Mouse (Mus musculus) testis, postnatal 10 days (tissue): Measurements from ENCODE around the gene Ntm.

Experiments used
- DNase-seq: peaks from one replicate; pipeline ENCODE4 v3.0.0; 2021; ENCODE audit warnings: low spot score

The Ntm gene

DNA sequence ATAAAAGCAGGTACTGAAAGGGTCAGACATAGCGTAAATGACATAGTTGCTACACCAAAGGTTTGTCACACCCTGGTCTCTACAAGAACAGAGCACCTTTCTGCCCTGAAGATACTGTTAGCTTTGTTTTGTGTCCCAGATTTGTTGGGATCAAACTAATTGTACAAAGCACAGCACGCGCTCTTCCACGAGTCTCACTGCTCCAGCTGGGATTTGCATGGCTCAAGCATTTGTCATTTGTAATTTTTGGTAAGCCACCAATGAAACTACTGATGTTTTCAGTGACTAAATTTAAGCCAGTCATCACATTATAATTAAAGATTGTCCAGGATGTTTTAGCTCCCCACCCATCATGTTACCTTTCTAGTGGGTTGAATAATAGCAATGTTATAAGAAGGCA is 735.2 kb downstream of the Ntm start:
- DNase-seq: no peak

DNA sequence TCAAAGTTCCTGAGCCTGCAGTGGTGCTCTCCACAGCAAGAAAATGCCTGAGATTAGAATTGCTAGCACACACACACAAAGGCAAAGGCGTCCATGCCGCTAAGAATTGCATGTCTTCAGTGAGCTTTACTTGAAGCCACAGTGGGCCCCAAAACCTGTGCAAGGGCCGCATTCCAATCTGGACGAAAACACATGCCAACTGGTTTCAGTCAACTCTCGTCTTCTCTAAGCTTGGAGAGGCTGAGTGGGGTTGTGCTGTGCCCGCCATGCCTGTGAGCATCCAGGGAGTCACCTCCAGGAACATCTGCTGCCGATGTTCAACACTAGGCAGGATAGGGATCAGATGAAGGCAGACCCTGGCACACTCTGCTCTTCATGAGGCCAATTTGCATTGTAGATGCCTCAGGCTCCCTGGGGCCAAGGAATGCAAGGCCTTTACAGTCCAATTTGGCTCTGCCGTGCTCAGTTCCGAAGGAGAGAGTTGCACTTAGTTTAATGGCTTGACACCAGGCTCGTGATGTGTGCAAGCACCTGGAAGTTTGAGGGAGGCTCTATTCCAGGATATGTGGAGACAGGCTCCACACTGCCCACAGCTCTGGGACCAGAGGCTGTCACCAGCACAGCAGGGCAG is 739.9 kb downstream of the Ntm start:
- no peak for DNase-seq

DNA sequence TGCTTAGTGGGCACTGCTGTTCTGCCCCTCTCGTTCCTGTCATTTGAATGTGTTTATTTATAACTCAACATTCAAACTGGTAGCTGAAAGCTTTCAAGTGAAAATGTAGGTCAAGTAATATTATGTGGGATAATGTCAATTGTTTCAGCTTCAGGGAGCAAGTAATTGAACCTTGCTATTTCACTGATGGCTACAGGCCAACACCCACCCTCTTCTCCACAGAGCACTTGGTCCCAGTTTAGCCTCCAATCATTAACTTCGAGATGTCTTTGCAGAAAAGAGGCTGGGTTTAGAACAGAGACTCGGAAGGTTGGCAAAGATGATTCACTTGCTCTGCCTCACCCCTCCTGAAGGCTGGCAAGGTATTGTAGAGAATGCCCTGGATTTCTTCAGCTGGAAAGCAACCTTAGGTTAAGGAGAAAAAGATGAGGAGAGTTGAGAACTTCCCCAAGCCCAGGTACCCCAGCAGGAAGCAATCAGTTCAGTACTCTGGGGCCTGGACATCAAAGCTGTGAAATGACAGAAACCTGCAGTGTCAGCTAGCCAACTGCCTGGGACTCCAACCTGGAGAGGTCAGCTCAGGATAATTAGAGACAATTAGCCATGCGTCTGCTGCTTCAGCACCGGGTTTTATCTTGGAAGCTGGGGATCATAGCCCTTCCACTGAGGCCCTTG is 741.9 kb downstream of the Ntm start:
- no peak for DNase-seq

DNA sequence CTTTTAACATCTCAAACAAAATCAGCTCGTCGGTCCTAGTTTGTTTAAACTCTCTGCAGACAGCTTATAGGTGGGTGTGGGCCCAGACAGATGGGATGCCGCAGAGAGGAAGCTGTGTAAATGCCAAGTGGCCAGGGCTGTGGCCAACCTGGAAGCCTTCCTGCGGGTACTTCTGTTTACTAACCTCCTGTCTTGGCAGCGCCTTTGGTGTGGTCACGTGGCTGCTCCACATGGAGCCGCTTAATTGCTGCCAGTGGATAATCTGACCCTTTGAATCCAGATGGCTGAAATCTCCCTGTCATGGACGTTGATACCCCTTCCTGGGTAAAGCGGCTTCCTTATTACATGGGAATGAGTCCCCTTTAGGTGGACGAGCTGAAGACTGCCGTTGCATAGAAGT is 742.4 kb downstream of the Ntm start:
- DNase-seq: no peak

DNA sequence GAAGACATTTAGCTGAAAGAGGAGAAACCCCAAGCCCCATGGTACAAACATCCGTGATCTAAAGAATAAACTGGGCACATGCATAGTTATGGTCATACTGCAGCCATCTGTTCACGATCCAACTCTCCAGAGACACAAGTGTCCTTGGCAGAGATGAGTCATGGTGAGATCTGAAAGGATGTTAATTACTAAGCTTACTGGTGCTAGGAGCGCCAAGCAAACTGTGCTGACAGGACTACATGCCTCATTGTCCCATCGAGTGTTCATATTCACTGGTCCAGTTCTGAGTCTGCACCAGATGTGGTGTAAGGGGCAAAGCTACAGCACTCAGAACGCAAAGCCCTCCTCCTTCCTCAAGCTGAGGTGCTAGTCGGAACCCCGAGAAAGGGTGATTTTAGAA is 745.0 kb downstream of the Ntm start:
- DNase-seq: no peak

DNA sequence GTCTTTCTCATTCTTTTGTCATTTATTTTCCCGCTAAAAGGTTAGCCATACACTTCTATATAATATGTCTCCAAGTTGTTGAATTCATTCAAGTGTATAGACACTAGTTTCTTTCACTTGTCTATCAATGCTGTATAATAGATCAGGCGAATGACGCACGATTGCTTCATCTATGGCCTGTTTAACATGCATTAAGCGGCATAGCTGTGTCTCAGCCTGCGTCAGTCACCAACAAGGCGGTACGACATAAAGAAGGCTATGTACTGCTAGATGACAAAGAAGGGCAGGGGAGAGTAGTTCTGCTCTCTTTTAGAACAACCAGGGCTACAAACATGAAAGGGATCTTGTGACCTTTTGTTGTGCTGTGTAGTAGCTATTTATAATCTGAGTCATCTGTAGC is 746.4 kb downstream of the Ntm start:
- no peak for DNase-seq

DNA sequence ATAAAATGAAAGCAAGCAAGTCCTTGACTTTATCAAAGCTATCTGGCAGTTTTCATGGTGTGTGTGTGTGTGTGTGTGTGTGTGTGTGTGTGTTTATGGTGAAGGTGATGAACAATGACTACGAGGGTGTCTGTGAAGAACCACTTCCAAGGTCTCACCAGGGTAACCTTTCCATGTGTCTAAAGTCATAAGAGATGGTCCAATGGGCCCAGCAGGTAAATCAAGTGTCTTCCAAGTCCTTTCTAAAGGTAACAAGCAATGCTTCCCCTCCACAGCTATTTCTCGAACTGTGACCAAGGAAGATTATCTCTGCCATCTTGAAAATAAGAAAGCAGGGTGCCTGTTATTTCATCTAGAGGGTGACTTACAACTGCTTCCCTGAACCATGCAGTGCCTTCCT is 747.1 kb downstream of the Ntm start:
- no peak for DNase-seq

DNA sequence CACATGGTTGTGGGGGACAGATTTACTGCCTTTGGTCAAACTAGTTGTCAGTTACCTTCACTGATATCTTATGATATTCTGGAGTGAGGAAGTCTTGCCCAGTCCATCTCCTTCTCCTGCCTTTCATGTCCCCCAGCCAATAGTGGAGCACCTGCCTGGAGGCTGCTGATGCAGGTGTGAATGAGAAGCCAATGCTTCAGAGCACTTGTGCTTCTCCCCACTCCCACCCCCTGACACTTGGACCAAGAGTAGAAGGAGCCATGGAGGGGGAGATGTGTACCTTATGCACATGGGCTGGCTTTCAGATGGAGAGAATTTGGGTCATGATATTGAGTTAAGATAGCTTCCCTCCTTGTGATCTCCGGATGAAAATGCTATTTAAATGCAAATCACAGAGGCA is 747.7 kb downstream of the Ntm start:
- DNase-seq: no peak

DNA sequence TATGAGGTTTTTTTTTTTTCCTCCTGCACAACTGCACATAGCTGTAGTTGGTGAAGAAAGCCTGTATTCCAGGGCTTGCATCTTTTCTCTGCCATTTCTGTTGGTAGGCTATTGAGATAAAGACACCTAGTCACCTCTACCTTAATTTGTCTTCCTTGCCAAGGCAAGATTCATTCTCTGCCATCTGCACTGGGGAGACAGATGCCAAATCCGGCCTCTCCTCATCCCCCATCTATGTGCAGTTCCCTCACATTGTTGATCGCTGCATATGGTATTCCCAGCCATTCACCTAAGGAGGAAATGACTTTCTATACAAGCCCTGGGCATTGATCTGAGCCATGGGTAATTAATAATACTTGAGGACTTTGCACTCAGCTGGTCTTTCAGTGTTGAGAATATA is 753.7 kb downstream of the Ntm start:
- no peak for DNase-seq

DNA sequence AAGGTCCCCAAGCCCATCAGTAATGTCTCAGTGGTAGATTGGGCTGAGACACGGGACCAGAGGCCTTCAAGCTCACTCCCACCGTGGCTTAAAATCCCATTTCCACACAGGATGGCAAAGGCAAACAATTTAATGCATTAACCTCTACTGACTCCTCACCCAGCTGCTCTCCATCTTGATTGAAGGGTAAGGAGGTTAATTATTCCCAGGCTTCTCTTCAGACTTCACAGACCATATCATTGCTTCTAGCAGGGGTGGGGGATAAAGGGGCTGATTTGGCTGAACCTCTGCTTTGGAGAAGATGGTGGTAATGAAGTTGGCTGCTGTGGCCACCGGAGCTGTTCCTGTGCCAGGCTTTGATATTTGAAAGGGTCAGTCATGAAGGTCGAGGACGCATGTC is 754.8 kb downstream of the Ntm start:
- no peak for DNase-seq

DNA sequence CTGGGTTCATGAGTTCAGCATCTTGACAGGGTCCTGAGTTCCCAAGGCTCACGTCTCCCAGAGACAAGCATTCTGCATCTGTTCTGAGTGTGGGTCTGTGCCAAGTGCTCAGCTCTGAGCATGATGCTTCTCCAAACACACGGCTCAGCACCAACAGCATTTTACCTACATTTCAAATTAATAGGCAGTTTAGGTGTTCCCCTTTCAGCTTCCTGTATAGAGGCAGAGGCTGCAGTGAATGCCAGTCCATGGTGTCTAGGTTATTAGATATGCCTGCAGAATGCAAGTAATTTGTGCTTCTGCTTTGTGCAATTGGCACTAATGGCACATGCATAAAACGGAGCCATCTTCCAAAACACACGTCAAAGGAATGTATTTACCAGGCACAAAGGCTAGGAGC is 757.3 kb downstream of the Ntm start:
- DNase-seq: no peak

DNA sequence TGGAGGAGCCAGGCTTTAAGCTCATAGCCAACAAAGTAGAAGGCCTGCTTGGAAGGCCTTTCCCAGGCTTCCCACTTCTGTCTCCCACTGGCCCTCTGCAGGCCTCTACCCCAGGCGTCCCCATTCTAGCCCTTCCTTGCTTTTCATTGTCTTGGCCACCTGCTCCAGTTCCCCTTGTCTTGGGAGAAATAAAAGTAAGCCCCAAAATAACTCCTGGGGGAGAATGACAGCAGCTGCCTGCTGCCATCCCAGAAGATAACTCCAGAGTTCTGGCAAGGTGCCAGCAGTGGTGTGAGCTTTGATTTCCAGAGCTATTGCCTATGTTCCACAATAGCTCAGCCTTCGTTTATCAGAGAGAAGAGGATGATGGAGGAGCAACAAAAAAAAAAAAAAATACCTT is 760.7 kb downstream of the Ntm start:
- peak; percentile 45 for DNase-seq

DNA sequence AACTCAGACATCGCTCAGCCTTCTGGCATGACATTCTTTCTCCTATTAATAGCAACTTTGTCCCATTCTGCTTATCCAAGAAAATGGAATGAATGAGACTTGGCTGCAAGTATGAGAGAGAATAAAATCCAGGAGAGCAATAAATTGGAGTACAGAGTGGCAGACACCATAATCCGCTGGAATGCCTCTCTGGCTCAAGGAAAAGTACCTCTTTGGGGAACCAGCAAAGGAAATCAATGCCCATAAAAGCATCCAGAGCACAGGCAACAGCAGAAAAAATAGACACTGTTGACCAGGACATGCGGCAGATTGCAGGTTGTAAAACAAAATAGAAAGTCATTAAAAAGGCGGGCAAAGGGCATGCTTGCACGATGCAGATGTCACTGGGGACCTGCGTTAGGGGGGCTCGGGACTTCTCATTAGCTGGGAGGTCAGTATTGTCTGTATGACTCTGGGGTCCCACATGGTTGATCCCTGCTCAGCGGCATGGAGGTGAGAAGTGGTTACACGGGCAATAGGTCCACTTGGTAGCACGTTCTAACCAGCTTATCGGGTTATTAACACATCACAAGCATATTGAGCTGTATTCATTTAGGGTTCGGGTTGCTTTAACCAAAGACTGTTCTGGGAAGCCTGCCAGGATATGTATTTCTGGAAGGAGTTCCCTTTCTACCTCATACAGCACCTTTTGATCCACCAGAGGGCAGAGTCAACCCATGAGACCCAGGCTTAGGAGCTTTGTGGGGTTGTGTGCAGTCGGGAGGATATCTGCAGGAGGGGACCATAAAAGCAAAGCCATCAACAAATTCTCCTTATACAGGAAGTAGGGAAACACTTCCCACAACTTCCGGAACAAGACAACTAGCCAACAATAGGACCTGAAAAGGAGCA is 761.5 kb downstream of the Ntm start:
- no peak for DNase-seq

DNA sequence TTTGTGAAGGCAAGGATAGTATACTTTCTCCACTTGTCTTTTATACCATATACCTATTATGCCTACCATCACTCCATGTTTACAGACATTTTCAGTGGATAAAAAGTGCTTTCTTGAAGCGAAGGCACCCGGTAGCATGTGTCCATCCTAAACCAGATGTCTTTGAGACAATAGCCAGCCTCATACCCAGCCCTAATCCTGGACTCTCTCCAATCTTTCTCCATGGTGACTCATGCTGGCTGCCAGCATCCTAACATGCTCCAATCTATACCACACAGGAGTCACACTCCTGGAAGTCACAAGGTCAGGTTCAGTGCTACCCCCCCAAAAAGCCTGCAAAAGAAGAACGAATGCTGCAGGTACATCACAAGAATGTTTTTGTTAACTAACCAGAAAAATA is 765.9 kb downstream of the Ntm start:
- no peak for DNase-seq

DNA sequence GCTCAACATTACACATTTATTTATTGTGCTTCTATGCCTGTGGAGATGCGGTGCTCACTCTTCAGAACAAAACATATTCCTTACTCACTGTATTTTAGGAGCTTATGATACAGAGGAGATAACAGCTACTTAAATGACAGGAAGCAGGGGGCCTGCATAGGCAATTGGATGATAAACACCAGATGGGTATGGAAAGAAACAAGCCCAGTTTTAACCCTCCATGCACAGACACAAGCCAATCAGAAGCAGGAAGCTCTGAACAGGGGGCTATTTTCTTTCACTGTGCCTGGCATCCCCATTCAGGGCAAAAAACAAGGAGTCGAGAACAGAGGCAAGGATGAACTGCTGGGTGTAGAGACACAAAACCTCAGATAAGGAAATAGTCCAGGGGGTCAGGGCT is 768.7 kb downstream of the Ntm start:
- no peak for DNase-seq

DNA sequence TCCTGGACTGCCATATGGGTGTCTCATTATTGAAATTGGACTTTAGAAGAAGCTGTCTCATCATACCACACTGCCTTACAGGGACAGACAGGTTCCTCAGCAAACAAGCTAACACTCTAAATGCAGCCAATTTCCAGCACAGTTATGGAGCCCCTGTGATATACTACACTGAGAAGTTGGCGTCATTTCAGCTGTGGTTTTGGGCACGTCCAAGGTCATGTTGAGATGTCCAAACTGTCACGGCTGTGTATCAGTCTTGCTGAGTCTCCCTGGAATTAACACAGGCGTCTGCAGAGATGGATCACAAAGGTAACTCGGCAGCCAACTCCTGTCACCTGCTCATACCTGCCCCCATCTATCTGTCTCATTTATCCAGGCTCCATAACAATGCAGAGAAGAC is 779.9 kb downstream of the Ntm start:
- DNase-seq: no peak

DNA sequence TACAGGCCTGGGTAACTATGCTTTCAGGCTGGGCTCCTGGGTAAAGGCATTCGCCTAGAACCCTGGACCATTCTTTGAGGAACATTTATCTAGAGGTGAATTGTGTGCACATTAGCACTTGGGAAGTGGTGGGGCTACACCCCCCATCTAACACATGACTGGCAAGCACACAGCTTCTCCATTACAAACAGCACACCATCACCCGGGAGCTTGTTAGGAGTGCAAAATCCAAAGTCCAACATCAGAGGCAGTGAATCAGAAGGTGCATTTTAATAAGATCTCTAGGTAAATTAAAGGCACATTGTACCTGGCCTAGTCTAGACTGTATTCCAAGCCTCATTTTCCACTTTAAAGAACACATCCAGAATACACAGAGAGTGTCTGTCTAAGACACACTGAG is 781.3 kb downstream of the Ntm start:
- DNase-seq: no peak

DNA sequence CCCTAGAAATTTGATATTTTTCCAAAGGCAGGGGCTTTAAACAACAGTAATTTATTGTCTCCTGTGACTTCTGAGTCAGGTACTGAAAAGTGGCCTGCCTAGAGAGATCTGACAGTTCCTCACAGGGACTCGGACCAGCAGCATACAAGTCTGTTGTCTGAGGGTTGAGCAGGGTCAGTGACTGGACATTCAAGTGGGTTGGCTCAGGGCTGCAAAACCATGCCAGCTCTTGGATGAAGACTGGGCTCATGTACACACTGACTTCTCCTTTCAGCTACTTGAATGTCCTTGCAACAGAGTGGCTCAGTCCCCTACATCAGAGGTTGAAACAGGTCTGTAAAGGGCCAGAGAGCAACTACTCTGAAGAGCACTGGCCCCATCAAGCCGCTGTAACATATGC is 797.2 kb downstream of the Ntm start:
- DNase-seq: no peak

DNA sequence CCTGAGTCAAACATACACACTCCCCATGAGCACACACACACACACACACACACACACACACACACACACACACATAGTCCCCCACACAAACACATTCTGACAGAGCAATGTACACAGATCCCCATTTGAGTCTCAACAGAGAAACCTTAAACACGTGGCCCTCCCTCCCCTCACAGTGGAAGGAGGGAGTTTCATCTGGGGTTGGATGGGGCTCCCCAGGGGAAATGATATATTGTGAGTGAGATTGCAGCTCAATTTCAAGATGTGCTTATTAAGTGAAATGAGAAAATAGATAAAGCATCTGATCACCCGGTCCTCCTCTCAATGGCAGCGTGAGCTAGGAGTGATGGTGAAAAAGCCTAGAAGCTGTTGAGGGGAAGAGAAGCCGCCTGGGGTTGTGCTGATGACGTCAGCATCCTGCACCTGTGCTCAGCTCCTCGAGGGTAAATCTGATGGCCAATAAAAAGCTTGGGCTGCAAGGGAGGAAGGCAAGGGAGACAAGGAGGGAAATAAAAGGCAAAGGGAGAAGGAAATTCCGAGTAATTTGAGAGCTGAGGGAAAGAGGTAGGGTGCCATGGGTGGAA is 801.8 kb downstream of the Ntm start:
- no peak for DNase-seq

DNA sequence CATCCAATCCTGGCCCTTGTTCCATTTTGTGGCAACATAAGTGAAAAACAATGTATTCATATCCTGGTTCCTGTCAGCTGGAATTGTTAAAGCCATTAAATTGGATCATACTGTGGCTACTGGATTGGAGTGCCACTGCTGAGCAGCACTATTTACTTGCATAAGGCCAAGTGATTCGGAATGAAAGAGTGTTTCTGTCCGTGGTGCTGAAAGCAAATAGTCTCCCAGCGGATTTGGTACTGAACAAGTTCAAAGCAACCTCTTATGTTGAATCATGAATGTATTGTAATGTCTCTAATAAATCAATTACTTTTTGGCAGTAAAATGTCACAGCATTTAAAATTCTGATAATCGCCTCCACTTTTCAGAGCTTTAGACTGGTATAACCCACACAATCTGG is 817.0 kb downstream of the Ntm start:
- peak; percentile 52 for DNase-seq

DNA sequence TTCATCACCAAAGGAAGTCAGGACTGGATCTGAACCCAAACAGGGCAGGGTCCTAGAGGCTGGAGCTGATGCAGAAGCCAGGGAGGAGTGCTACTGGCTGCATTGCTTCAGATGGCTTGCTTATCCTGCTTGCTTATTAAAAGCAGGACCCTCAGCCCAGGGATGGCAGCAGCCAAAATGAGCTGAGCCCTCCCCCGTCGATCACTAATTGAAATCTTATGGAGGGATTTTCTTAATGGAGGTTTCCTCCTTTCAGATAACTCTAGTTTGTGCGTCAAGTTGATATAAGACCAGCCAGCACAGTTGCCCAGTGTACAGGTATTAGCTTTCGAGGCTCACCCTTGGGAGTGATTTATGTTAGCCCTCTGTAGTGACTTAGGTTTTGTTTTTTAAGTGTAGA is 826.9 kb downstream of the Ntm start:
- no peak for DNase-seq

DNA sequence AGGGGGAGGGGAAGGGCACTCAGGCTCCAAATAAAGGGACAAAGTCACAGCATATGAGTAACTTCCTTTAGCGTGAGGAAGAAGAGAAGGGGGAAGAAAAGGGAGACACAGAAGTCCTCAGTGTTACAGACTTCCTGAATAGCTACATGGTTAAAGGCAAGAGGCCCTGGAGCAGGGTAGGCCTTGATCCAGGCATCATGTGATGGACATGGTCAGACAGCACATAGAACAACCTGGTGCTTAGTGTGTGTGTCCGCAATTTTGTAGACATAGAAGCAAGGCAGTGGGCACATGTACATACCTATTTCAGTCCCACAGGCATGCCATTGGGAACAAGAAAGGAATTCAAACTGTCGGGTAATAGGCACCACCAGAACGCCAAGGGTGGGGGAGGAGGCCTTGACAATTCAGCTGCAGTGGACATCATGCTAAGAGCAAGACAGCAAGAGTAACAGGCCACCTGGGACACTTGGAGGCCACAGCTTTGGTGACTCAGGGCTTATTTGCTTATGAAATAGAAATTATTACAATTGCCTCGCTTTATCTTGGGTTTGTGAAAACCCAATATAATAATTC is 832.1 kb downstream of the Ntm start:
- no peak for DNase-seq

DNA sequence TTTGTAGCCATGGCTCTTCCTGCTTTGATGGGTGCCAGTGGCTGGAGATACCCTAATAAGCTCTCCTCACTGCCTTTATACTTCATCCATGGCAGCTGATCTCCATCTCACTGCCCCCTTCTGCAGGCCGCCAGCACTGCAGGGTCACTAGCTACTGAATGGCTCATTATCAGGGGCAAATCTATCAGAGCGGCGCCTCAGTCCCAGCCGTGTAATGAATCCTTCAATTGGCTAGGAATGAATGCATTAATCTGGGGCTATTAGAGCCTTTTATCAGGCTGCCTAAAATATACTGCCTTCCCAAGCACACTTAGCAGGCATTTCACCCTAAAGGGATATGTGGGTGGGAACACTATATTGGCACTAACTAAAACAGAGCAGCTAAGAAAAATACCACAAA is 832.6 kb downstream of the Ntm start:
- DNase-seq: no peak
